Mouse (Mus musculus) myocyte (in vitro differentiated cells): ENCODE results near the gene Foxs1. TPM values are rescaled to one million over a fixed set of nuclear protein-coding genes. Genes with fewer than 3 reads are reported as not detected.

ENCODE experiments used
- H3K27me3 ChIP-seq: one replicate; pipeline ENCODE4 v1.6.1; 2011; ENCODE audit not compliant: control insufficient read depth, insufficient read depth, insufficient read length
- H3K36me3 ChIP-seq: one replicate; pipeline ENCODE4 v1.6.1; 2011; ENCODE audit not compliant: control insufficient read depth, insufficient read depth
- H3K4me2 ChIP-seq: one replicate; pipeline ENCODE4 v1.6.1; 2011; ENCODE audit warnings: low read depth, control low read depth
- H3K4me3 ChIP-seq: one replicate; pipeline ENCODE4 v1.5.1; 2011; ENCODE audit warnings: mild to moderate bottlenecking, control low read depth, moderate library complexity
- H3K79me2 ChIP-seq: one replicate; pipeline ENCODE4 v1.6.1; 2011; ENCODE audit not compliant: control insufficient read depth, insufficient read depth
- H3ac ChIP-seq: one replicate; pipeline ENCODE4 v1.6.1; 2011; ENCODE audit not compliant: control insufficient read depth, insufficient read length
- CEBPB ChIP-seq: IDR thresholded peaks from 2 replicates; pipeline ENCODE4 v1.6.1; 2011; ENCODE audit warnings: mild to moderate bottlenecking, moderate library complexity; ENCODE audit not compliant: poor library complexity, insufficient read depth, severe bottlenecking
- E2F4 ChIP-seq: IDR thresholded peaks from one replicate; pipeline ENCODE4 v1.6.1; 2011; ENCODE audit warnings: mild to moderate bottlenecking, control low read depth, moderate library complexity; ENCODE audit not compliant: insufficient read depth
- MAX ChIP-seq: IDR thresholded peaks from one replicate; pipeline ENCODE4 v1.6.1; 2011; ENCODE audit warnings: low read depth, mild to moderate bottlenecking, control low read depth
- MYOD1 ChIP-seq, 3 experiments: IDR thresholded peaks; one replicate each; pipeline ENCODE4 v1.6.1; 2011; ENCODE audit warnings: control low read depth in 2 of 3, low read depth in 2 of 3, mild to moderate bottlenecking in 2 of 3, moderate library complexity in 1 of 3; ENCODE audit not compliant: insufficient read length in 2 of 3, control insufficient read depth in 1 of 3
- MYOG ChIP-seq, 3 experiments: IDR thresholded peaks; one replicate each; pipeline ENCODE4 v1.6.1; 2011; ENCODE audit warnings: control low read depth in 2 of 3, low read depth in 2 of 3, mild to moderate bottlenecking in 2 of 3; ENCODE audit not compliant: insufficient read length in 2 of 3, control insufficient read depth in 1 of 3, insufficient read depth in 1 of 3
- POLR2A ChIP-seq: IDR thresholded peaks from one replicate; pipeline ENCODE4 v1.6.1; 2011; ENCODE audit warnings: low read depth, mild to moderate bottlenecking, control low read depth, moderate library complexity; ENCODE audit not compliant: insufficient read length
- POLR2AphosphoS2 ChIP-seq: IDR thresholded peaks from one replicate; pipeline ENCODE4 v1.6.1; 2011; ENCODE audit warnings: low read depth, control low read depth; ENCODE audit not compliant: insufficient read length
- REST ChIP-seq: IDR thresholded peaks from one replicate; pipeline ENCODE4 v1.6.1; 2011; ENCODE audit warnings: mild to moderate bottlenecking, control low read depth, moderate library complexity; ENCODE audit not compliant: insufficient read depth, insufficient read length
- SRF ChIP-seq: IDR thresholded peaks from one replicate; pipeline ENCODE4 v1.6.1; 2011; ENCODE audit warnings: low read depth; ENCODE audit not compliant: control insufficient read depth, insufficient read length
- TCF12 ChIP-seq: IDR thresholded peaks from one replicate; pipeline ENCODE4 v1.6.1; 2011; ENCODE audit warnings: mild to moderate bottlenecking, control low read depth; ENCODE audit not compliant: poor library complexity, insufficient read depth, severe bottlenecking
- TCF3 ChIP-seq: IDR thresholded peaks from one replicate; pipeline ENCODE4 v1.6.1; 2011; ENCODE audit warnings: low read depth, control low read depth; ENCODE audit not compliant: insufficient read length
- USF1 ChIP-seq: IDR thresholded peaks from one replicate; pipeline ENCODE4 v1.6.1; 2011; ENCODE audit warnings: low read depth, mild to moderate bottlenecking, control low read depth, moderate library complexity
- polyA plus RNA-seq: library from polyadenylated mRNA; unstranded; fragments of >200 nt; fragmentation: generic; extraction: Trizol; gene quantifications from one replicate; pipeline ENCODE4 v1.2.1, GENCODE M21; 2012; ENCODE audit warnings: missing spikeins

Gene Foxs1
- polyA plus RNA-seq, 1 experiment: 31.3 TPM

GRCm38 (mm10) chr2:152911432-152911831 is 21.6 kb downstream of the Foxs1 start:
- no peak overlapping the region for H3ac ChIP-seq
- H3K79me2 ChIP-seq: no peaks in the 10 kb centered on the region
- peak overlapping the region; percentile 4 for H3K4me3 ChIP-seq
- TF ChIP-seq MAX: no peak
- no peak for TF ChIP-seq POLR2AphosphoS2
- peak in 2 of 3 experiments; percentile 25 to 53 for TF ChIP-seq MYOD1 (IDR thresholded peaks at IDR 0.05; ENCODE audit: control insufficient read depth in 1 of 3, insufficient read length in 2 of 3, low read depth in 2 of 3)
- no peak for TF ChIP-seq CEBPB
- TF ChIP-seq MYOG (IDR thresholded peaks at IDR 0.05; ENCODE audit: control insufficient read depth in 1 of 3, insufficient read depth in 1 of 3, insufficient read length in 2 of 3, low read depth in 2 of 3): peak in 1 of 3 experiments; percentile 35
- no peak for TF ChIP-seq TCF3
- no peak for TF ChIP-seq REST
- TF ChIP-seq SRF: no peak
- peak overlapping the region; percentile 63 for H3K4me2 ChIP-seq
- H3K36me3 ChIP-seq: no peaks in the 10 kb centered on the region
- no peaks in the 10 kb centered on the region for H3K27me3 ChIP-seq

- no peaks in the 10 kb centered on the region for H3K79me2 ChIP-seq
- H3K27me3 ChIP-seq: no peaks in the 10 kb centered on the region
- H3K4me2 ChIP-seq: peak within 1 kb of the TSS; percentile 63
- H3K4me3 ChIP-seq: peak within 1 kb of the TSS; percentile 4
- no peaks in the 10 kb centered on the region for H3K36me3 ChIP-seq
- TF ChIP-seq POLR2A (no peak), REST (no peak), TCF12 (no peak), CEBPB (no peak), SRF (no peak), TCF3 (peak; percentile 9), USF1 (no peak), MAX (no peak), POLR2AphosphoS2 (no peak), MYOG (IDR thresholded peaks at IDR 0.05; ENCODE audit: control insufficient read depth in 1 of 3, insufficient read depth in 1 of 3, insufficient read length in 2 of 3, low read depth in 2 of 3) (peak in 2 of 3 experiments; percentile 77 to 92), MYOD1 (IDR thresholded peaks at IDR 0.05; ENCODE audit: control insufficient read depth in 1 of 3, insufficient read length in 2 of 3, low read depth in 2 of 3) (peak in 2 of 3 experiments; percentile 90 to 95)
- no peak within 1 kb of the TSS for H3ac ChIP-seq
These were observed 22.0 kb downstream of the Foxs1 start, which contains the start of gene Mylk2 for GRCm38 (mm10) chr2:152911031-152911430. Mylk2 (plus strand) TSS chr2:152911352.

- Histone ChIP-seq H3K27me3 (no peaks in the 10 kb centered on the region), H3K79me2 (no peaks in the 10 kb centered on the region), H3K36me3 (no peaks in the 10 kb centered on the region), H3K4me3 (no peak overlapping the region), H3K4me2 (no peak overlapping the region), H3ac (no peak overlapping the region)
- TF ChIP-seq POLR2A: no peak
- TF ChIP-seq MYOD1 (IDR thresholded peaks at IDR 0.05; ENCODE audit: control insufficient read depth in 1 of 3, insufficient read length in 2 of 3, low read depth in 2 of 3): no peak
- no peak for TF ChIP-seq REST
- TF ChIP-seq MAX: no peak
- TF ChIP-seq CEBPB: no peak
- no peak for TF ChIP-seq SRF
- no peak for TF ChIP-seq MYOG (IDR thresholded peaks at IDR 0.05; ENCODE audit: control insufficient read depth in 1 of 3, insufficient read depth in 1 of 3, insufficient read length in 2 of 3, low read depth in 2 of 3)
- no peak for TF ChIP-seq POLR2AphosphoS2
- TF ChIP-seq TCF3: no peak
These were observed 23.2 kb downstream of the Foxs1 start for GRCm38 (mm10) chr2:152909848-152910247.

GRCm38 (mm10) chr2:152907114-152907943 is 25.7 kb downstream of the Foxs1 start:
- Histone ChIP-seq H3K36me3 (no peaks in the 10 kb centered on the region), H3K79me2 (no peaks in the 10 kb centered on the region)
- TF ChIP-seq CEBPB (no peak), TCF3 (peak; percentile 13), REST (no peak), E2F4 (no peak), SRF (no peak), TCF12 (peak; percentile 38), MAX (no peak), MYOG (IDR thresholded peaks at IDR 0.05; ENCODE audit: control insufficient read depth in 1 of 3, insufficient read depth in 1 of 3, insufficient read length in 2 of 3, low read depth in 2 of 3) (peak in 2 of 3 experiments; percentile 60 to 91), POLR2A (no peak), POLR2AphosphoS2 (no peak), USF1 (no peak), MYOD1 (IDR thresholded peaks at IDR 0.05; ENCODE audit: control insufficient read depth in 1 of 3, insufficient read length in 2 of 3, low read depth in 2 of 3) (peak in 2 of 3 experiments; percentile 67 to 89)

More at GRCm38 (mm10) chr2:152907114-152907943, 25.7 kb downstream of the Foxs1 start:
- H3K4me3 ChIP-seq: no peak overlapping the region
- no peak overlapping the region for H3ac ChIP-seq
- peak overlapping the region; percentile 61 for H3K4me2 ChIP-seq
- no peaks in the 10 kb centered on the region for H3K27me3 ChIP-seq
